Mouse (Mus musculus): Measurements from ENCODE around the gene Inpp1. TPM values are rescaled to one million over a fixed set of nuclear protein-coding genes. Genes with fewer than 3 reads are reported as not detected.

Gene Inpp1
- polyA plus RNA-seq, 1 experiment from 2014 or later: 17.2 TPM

Other genes with a start within 250 kb of the Inpp1 start
- 9.7 and 11.5 TPM in 2 replicates for gene Nemp2, start 187.0 kb downstream of the Inpp1 start, polyA plus RNA-seq (2016; fragmentation: Nextera tagmentation; extraction: Ambion mirVana)
- 6.2 TPM in 2 replicates for gene Mfsd6, start 90.2 kb downstream of the Inpp1 start, polyA plus RNA-seq (2016; fragmentation: Nextera tagmentation; extraction: Ambion mirVana)
- gene Hibch, start 27.2 kb upstream of the Inpp1 start, polyA plus RNA-seq (2016; fragmentation: Nextera tagmentation; extraction: Ambion mirVana): 30.8 and 33.7 TPM in 2 replicates
- gene 1700019D03Rik, start 202.5 kb upstream of the Inpp1 start, polyA plus RNA-seq (2016; fragmentation: Nextera tagmentation; extraction: Ambion mirVana): 3.1 and 3.6 TPM in 2 replicates
- 0.16 and 0.17 TPM in 2 replicates for gene Mstn, start 244.0 kb upstream of the Inpp1 start, polyA plus RNA-seq (2016; fragmentation: Nextera tagmentation; extraction: Ambion mirVana)

Data from midbrain, embryonic 12.5 days (tissue).